Mouse (Mus musculus) mouse trophoblast stem cell (cell line): ENCODE results near the gene Cnot8.

ENCODE experiments used
- in situ Hi-C, 2 experiments: fragments of 300-500 bp; cut with MseI, MboI; formaldehyde crosslinking; loops; 2 replicates in 1 of 2; 3 replicates in 1 of 2; pipeline ENCODE4 v1.15.1; 2025

Gene Cnot8

DNA sequence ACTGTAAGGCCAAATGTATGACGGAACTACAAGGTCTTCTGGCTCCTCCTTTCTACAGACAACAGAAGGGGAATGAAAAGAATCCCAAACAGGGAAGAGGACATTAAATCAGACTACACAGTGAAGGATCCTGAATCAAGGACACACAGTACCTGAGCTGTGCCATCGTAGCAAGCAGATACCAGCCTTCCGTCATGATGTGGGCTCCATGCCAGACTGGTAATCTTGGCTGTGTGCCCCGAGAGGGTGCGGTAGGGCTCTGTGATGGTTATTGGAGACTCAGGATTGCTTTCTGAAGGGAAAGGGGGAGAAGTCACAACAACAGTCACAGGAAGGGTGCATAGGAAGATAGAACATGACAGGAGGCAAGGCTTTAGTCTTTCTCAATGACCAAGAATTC, 42.3 kb downstream of the Cnot8 start:
- in situ Hi-C loops = no loop called here

DNA sequence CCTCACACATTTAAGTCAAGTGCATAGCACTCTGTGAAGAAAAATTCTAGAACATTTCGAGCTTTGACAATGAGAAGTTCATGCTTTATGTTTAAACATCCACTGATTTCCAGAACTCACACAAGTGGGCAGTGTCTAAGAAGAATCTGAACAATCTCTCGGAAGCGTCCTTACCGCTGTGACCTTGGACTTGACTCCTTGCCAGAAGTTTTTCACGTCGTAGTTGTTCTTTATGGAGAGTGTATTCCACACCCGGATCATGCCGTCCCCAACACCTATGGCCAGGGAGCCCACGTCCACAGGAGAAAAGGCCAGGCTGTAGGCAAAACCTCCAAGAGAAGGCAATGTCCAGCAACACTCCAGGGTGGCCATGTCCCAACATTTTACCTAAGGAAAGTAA, 51.5 kb downstream of the Cnot8 start:
- in situ Hi-C loops = no loop called here

DNA sequence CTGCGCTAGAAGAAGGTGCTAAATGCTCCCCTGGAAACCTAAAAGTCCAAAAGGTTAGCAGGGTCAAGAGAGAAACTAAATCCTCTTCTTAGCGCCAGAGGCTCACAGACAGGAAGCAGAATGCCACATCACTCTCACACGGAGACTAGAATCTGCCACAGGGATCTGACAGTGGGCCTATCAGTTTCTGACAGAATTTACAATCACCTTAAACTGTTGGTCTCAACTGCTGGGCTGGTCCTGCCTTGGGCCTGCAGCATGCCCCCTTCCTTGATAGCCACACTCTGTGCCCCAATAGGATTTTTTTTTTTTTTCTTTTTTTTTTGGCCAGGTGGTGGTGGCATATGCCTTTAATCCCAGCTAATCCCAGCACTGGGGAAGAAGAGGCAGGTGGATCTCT, 52.9 kb downstream of the Cnot8 start:
- in situ Hi-C loops = no loop called here

DNA sequence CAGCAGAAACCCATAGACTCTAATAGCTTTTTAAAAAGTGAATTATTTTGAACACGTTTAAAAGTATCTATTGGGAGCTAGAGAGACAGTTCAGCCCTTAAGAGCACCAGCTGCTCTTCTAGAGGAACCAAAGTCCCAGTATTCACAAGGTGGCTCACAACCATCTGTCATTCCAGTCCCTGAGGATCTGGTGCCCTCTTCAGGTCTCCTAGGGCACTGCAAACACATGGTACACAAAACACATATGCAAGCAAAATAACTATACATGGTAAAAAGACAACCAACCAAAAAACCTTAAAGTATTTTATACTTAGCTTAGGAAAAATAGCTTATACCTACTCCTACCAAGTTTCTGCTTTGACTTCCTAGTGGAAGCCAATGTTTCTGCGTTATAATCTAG, 61.1 kb downstream of the Cnot8 start:
- in situ Hi-C loops = no loop called here

DNA sequence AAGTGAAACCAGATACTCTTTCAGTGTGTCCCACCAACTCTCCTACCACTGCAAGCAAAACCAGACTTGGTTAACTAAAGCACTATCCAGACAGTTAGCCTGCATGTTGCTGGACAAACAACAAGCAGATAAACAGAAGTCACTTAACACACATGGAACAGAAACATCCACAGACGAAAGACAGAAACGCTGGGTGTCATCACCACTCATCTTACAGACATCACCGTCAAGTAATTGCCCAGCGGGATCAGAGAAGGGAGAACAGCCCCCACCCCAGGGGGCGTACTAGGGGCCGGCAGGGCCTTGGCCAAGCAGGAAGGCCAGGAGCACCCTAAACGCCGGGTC, 63.8 kb downstream of the Cnot8 start:
- in situ Hi-C loops = no loop called here
